Mouse (Mus musculus): ENCODE results near the gene Ldb2. TPM values are rescaled to one million over a fixed set of nuclear protein-coding genes. Genes with fewer than 3 reads are reported as not detected.

Gene Ldb2
- polyA plus RNA-seq, 1 experiment from 2014 or later: 67.6 TPM

DNA sequence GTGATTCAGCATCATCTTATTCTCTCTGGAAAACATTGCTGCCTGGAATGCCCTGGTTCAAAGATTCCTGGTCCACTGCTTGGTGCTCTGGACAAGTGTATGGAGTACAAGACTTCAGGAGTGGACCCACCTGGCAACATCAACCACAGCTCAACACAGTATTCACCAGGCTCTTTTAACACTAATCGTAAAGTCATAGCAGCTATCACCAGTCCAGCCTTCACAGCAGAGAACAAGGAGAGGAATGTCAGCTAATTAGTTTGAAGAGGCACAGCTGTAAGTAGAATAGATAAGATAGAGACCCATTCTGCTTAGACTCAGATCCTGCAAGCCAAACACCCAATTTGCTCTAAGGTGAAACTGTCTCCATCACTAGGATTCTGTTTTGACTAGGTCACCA lies 198.1 kb downstream of the Ldb2 start:
- 66% methylated on average over 1 of the region's 1 CpGs for WGBS
- Histone ChIP-seq H3K27ac (ENCODE audit: low read depth, low read length) (no peak overlapping the region), H3K4me2 (ENCODE audit: low read depth, low read length) (no peak overlapping the region)

DNA sequence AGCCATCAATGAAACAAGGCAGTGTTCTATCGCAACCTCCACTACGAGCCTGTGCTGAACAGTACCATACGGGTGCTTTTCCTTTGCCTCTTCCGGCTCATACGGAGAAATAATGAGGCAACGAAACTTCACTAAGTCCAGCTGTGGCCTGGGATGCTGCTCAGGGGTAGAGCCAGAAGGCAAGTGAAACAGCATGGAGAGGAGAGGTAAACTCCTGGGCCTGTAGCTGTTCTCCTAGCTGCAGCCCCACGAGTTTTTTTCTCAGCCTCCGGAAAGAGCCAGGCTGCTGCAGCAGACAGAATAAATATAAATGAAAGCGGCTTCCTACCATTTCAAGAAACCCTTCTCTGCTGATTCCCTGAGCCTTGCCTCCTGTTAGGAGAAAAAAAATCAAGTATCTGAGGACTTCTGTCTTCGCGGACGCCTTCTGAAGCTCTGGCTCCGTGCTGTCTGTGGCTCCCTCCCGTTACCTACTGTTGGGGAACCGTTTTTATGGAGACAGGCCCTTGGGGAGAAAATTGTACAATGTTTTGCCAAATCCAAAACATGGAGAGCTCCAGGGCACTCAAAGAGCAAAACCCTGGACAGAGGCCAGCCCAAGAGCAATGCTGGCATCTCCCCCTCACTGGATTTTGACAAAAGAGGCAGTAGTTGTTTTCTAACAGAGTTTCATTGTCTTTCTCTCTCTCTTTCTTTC lies 205.8 kb downstream of the Ldb2 start:
- Histone ChIP-seq H3K36me3 (ENCODE audit: control insufficient read depth, insufficient read depth, low read length) (no peaks in the 10 kb centered on the region), H3K4me1 (ENCODE audit: control insufficient read depth, insufficient read depth, low read length) (0 out of 2 replicates have a peak, but pooled peaks cover 3% of the 10 kb centered on the region), H3K27ac (ENCODE audit: low read depth, low read length) (peak overlapping the region; percentile 53; the same call in 1 of the 2 replicates), H3K9me3 (ENCODE audit: control insufficient read depth, low read length) (no peaks in the 10 kb centered on the region), H3K27me3 (ENCODE audit: control insufficient read depth, insufficient read depth, low read length) (no peaks in the 10 kb centered on the region), H3K9ac (replicated peaks; ENCODE audit: low read depth, low read length) (no peak overlapping the region), H3K4me2 (ENCODE audit: low read depth, low read length) (no peak overlapping the region), H3K4me3 (ENCODE audit: low read depth, low read length) (no peak overlapping the region)
- no peak; the same call in 1 of the 2 replicates for ATAC-seq (ENCODE audit: low read depth)
- WGBS: 71% methylated on average over 15 of the region's 15 CpGs

More for the DNA sequence above, 198.1 kb downstream of the Ldb2 start:
- H3K4me1 ChIP-seq (ENCODE audit: control insufficient read depth, insufficient read depth, low read length): no peaks in the 10 kb centered on the region
- ATAC-seq (ENCODE audit: low read depth): no peak
- no peaks in the 10 kb centered on the region for H3K36me3 ChIP-seq (ENCODE audit: control insufficient read depth, insufficient read depth, low read length)
- H3K27me3 ChIP-seq (ENCODE audit: control insufficient read depth, insufficient read depth, low read length): no peaks in the 10 kb centered on the region
- no peak overlapping the region for H3K9ac ChIP-seq (replicated peaks; ENCODE audit: low read depth, low read length)
- H3K4me3 ChIP-seq (ENCODE audit: low read depth, low read length): no peak overlapping the region
- no peaks in the 10 kb centered on the region for H3K9me3 ChIP-seq (ENCODE audit: control insufficient read depth, low read length)

DNA sequence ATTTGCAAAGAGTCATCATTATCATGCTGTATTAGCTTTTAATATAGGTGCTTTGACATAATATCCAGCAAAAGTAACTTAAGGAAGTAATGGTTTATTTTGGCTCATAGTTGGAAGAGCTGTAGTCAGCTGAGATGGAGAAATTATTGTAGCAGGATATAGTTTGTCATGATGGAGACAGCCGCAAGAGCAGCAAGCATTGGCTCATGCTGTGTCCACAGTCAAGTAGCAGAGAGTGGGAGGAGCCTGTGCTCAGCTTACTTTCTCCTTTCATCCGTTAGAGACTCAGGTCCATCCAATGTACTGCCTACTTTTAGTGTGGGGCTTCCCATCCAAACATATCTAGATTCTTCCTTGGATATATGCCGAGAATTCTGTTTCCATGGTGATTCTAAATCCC lies 208.7 kb downstream of the Ldb2 start:
- no peak overlapping the region for H3K4me2 ChIP-seq (ENCODE audit: low read depth, low read length)
- no peak overlapping the region for H3K9ac ChIP-seq (replicated peaks; ENCODE audit: low read depth, low read length)
- 84% methylated on average over 3 of the region's 3 CpGs for WGBS
- H3K36me3 ChIP-seq (ENCODE audit: control insufficient read depth, insufficient read depth, low read length): no peaks in the 10 kb centered on the region
- H3K4me3 ChIP-seq (ENCODE audit: low read depth, low read length): no peak overlapping the region
- no peaks in the 10 kb centered on the region for H3K27me3 ChIP-seq (ENCODE audit: control insufficient read depth, insufficient read depth, low read length)
- no peaks in the 10 kb centered on the region for H3K9me3 ChIP-seq (ENCODE audit: control insufficient read depth, low read length)
- H3K4me1 ChIP-seq (ENCODE audit: control insufficient read depth, insufficient read depth, low read length): 0 out of 2 replicates have a peak, but pooled peaks cover 3% of the 10 kb centered on the region
- H3K27ac ChIP-seq (ENCODE audit: low read depth, low read length): no peak overlapping the region
- ATAC-seq (ENCODE audit: low read depth): no peak

DNA sequence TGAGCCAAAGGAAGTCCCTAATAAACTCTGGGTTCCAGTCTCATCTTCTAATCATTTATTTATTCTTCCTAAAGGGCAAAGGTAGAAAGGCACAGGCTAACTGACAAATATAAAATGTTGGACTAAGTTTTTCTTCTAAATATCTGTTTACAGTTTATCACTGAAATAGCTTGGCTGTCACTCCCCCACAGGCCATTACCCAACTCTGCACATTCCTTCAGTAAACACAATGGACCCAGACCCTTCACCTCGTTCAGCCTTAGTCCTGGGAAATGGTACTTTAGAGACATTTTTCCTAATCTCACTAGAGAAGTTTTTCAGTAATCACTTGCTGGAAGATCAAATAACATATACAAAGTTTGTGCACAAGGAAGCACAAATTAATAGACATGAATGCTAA lies 210.2 kb downstream of the Ldb2 start:
- Histone ChIP-seq H3K9ac (replicated peaks; ENCODE audit: low read depth, low read length) (no peak overlapping the region), H3K27me3 (ENCODE audit: control insufficient read depth, insufficient read depth, low read length) (no peaks in the 10 kb centered on the region), H3K27ac (ENCODE audit: low read depth, low read length) (no peak overlapping the region), H3K4me2 (ENCODE audit: low read depth, low read length) (no peak overlapping the region), H3K9me3 (ENCODE audit: control insufficient read depth, low read length) (no peaks in the 10 kb centered on the region), H3K4me3 (ENCODE audit: low read depth, low read length) (no peak overlapping the region), H3K36me3 (ENCODE audit: control insufficient read depth, insufficient read depth, low read length) (no peaks in the 10 kb centered on the region), H3K4me1 (ENCODE audit: control insufficient read depth, insufficient read depth, low read length) (0 out of 2 replicates have a peak, but pooled peaks cover 3% of the 10 kb centered on the region)
- WGBS: 31% methylated on average over 1 of the region's 1 CpGs
- no peak for ATAC-seq (ENCODE audit: low read depth)

DNA sequence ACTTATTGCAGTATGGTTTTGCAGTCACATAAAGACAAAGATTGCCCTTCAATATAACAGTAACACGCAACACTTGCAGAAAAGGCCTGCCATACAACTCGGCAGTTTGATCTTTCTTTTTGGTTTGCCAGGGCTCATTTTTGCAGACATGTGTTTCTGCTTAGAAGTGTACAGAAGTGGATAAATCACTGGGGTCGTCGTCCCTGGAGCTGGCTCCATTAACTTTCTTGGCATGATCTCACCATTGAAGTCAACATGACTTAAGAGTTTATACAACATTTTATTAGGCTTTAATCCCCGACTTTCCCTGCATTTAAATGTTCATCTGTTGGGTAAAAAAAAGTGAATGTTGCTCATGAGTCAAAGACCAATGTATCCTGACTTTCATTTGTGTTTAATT lies 212.9 kb downstream of the Ldb2 start:
- Histone ChIP-seq H3K36me3 (ENCODE audit: control insufficient read depth, insufficient read depth, low read length) (no peaks in the 10 kb centered on the region), H3K27ac (ENCODE audit: low read depth, low read length) (no peak overlapping the region), H3K9me3 (ENCODE audit: control insufficient read depth, low read length) (no peaks in the 10 kb centered on the region), H3K4me3 (ENCODE audit: low read depth, low read length) (no peak overlapping the region), H3K4me1 (ENCODE audit: control insufficient read depth, insufficient read depth, low read length) (no peaks in the 10 kb centered on the region), H3K9ac (replicated peaks; ENCODE audit: low read depth, low read length) (no peak overlapping the region), H3K4me2 (ENCODE audit: low read depth, low read length) (no peak overlapping the region), H3K27me3 (ENCODE audit: control insufficient read depth, insufficient read depth, low read length) (no peaks in the 10 kb centered on the region)
- WGBS: 65% methylated on average over 5 of the region's 5 CpGs
- ATAC-seq (ENCODE audit: low read depth): no peak

DNA sequence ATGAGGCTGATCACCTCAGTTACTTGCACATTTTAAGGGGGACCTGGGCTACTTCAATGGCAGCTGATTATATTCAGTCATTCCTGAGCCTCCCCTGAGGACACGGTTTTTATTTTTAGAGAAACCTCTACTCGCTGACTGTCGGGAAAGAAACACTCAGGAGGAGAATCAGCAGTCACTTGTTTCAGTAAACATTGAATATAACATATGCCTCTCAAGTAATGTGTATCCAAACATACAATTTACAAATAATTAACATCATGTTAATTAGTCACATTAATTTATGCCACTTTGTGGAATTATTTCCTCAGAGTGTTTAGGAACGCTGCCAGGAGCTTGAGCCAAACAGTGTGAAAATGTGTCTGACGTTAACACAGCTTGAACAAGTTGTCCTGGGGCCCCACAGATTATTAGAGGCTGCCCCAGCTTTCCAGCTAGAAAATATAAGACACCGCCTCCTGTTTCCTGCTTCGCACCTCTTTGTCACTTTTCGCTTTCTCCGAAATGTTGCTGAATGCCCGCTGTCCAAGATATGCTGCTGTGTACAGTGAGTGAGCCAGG lies 219.5 kb downstream of the Ldb2 start:
- no peaks in the 10 kb centered on the region; the same call in 1 of the 2 replicates for H3K4me1 ChIP-seq (ENCODE audit: control insufficient read depth, insufficient read depth, low read length)
- no peak for ATAC-seq (ENCODE audit: low read depth)
- no peaks in the 10 kb centered on the region for H3K27me3 ChIP-seq (ENCODE audit: control insufficient read depth, insufficient read depth, low read length)
- 70% methylated on average over 10 of the region's 10 CpGs for WGBS
- H3K9me3 ChIP-seq (ENCODE audit: control insufficient read depth, low read length): no peaks in the 10 kb centered on the region
- no peak overlapping the region for H3K4me2 ChIP-seq (ENCODE audit: low read depth, low read length)
- H3K4me3 ChIP-seq (ENCODE audit: low read depth, low read length): no peak overlapping the region
- H3K9ac ChIP-seq (replicated peaks; ENCODE audit: low read depth, low read length): no peak overlapping the region
- H3K27ac ChIP-seq (ENCODE audit: low read depth, low read length): no peak overlapping the region
- no peaks in the 10 kb centered on the region for H3K36me3 ChIP-seq (ENCODE audit: control insufficient read depth, insufficient read depth, low read length)

DNA sequence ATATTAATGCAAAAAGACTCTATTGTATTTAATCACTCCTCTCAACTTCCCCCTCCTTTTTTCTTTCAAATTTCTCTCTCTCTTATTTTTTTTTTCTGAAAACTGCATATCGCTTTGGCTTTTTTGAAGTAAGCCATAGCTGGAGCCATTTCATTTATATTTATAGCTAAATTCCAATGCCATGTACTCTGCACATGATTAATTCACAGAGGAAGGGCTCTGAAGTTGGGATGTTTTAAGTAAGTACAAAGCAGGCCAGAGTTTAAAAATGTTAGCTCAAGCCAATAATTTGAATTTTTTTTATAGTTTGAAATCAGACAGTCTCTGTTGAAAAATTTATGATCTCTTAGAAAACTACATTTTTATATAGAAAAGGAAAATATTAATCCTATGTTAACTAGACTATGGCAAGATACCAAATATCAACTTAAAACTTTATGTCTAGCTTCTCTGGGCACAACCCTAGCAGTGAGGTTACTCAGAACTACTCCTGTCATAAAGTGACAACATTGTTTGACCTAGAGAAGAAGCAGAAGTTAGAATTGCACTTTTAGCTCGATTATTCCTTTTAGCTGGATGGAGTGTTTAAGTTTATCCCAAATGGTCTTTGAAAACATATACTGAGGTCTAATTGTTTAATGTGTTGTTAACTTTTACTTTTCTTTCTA lies 222.7 kb downstream of the Ldb2 start:
- no peak overlapping the region for H3K9ac ChIP-seq (replicated peaks; ENCODE audit: low read depth, low read length)
- ATAC-seq (ENCODE audit: low read depth): no peak
- H3K27ac ChIP-seq (ENCODE audit: low read depth, low read length): no peak overlapping the region
- H3K4me3 ChIP-seq (ENCODE audit: low read depth, low read length): no peak overlapping the region
- no peaks in the 10 kb centered on the region for H3K9me3 ChIP-seq (ENCODE audit: control insufficient read depth, low read length)
- H3K36me3 ChIP-seq (ENCODE audit: control insufficient read depth, insufficient read depth, low read length): no peaks in the 10 kb centered on the region
- H3K4me2 ChIP-seq (ENCODE audit: low read depth, low read length): no peak overlapping the region
- 82% methylated on average over 2 of the region's 2 CpGs for WGBS
- H3K27me3 ChIP-seq (ENCODE audit: control insufficient read depth, insufficient read depth, low read length): no peaks in the 10 kb centered on the region
- H3K4me1 ChIP-seq (ENCODE audit: control insufficient read depth, insufficient read depth, low read length): no peaks in the 10 kb centered on the region; the same call in 1 of the 2 replicates

DNA sequence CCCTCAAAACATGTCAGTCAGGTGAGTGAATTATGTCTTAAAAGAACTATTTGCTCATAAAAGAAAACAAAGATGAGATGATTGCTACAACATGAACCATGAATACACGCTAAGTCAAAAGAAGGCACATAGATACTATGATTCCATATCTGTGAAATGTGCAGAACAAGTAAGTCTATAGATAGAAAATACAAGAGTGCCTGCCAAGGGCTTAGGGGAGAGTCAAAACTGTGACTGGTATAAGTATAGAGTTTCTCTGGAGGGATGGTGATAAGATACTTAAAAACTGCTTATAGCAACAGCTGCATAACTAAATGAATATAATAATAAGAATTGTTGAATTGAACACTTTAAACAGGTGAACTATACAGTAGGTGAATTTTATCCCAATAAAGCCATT lies 224.8 kb downstream of the Ldb2 start:
- Histone ChIP-seq H3K4me3 (ENCODE audit: low read depth, low read length) (no peak overlapping the region), H3K4me1 (ENCODE audit: control insufficient read depth, insufficient read depth, low read length) (no peaks in the 10 kb centered on the region)
- 96% methylated on average over 1 of the region's 1 CpGs for WGBS

DNA sequence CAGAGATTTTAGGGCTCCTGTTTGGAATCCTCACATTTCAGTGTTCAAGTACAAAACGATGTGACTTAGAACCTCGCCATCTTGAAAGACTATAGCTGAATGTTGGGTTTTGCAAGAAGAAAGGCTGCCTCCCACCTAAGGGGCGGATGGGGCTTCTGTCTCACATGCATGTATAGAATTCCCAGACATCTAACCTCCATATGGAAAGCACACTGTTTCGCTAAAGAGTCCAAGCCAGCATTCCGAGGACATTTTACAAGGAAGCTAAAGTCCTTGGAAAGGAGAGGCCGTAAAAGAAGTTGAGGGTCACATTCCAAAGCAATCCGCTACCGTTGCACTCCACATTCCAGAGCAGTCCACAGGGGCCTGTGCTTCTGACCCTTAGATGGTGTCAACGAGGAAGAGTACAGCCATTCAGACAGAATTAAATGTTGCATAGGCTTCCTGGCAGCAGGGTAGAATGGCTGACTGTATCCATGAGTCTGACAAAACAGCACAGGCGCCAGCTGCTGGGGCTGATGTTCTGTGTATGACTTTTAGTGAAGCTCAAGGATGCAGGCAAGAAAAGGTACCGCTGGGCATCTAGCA lies 245.6 kb downstream of the Ldb2 start:
- Histone ChIP-seq H3K27ac (ENCODE audit: low read depth, low read length) (no peak overlapping the region), H3K4me2 (ENCODE audit: low read depth, low read length) (no peak overlapping the region), H3K27me3 (ENCODE audit: control insufficient read depth, insufficient read depth, low read length) (no peaks in the 10 kb centered on the region), H3K4me1 (ENCODE audit: control insufficient read depth, insufficient read depth, low read length) (no peaks in the 10 kb centered on the region), H3K9ac (replicated peaks; ENCODE audit: low read depth, low read length) (no peak overlapping the region), H3K36me3 (ENCODE audit: control insufficient read depth, insufficient read depth, low read length) (no peaks in the 10 kb centered on the region), H3K9me3 (ENCODE audit: control insufficient read depth, low read length) (no peaks in the 10 kb centered on the region), H3K4me3 (ENCODE audit: low read depth, low read length) (no peak overlapping the region)
- ATAC-seq (ENCODE audit: low read depth): no peak
- 80% methylated on average over 11 of the region's 11 CpGs for WGBS

More for the DNA sequence above, 224.8 kb downstream of the Ldb2 start:
- Histone ChIP-seq H3K36me3 (ENCODE audit: control insufficient read depth, insufficient read depth, low read length) (no peaks in the 10 kb centered on the region), H3K9ac (replicated peaks; ENCODE audit: low read depth, low read length) (no peak overlapping the region), H3K4me2 (ENCODE audit: low read depth, low read length) (no peak overlapping the region), H3K27ac (ENCODE audit: low read depth, low read length) (no peak overlapping the region), H3K27me3 (ENCODE audit: control insufficient read depth, insufficient read depth, low read length) (no peaks in the 10 kb centered on the region), H3K9me3 (ENCODE audit: control insufficient read depth, low read length) (no peaks in the 10 kb centered on the region)
- no peak for ATAC-seq (ENCODE audit: low read depth)

All from neural tube, embryonic 14.5 days (tissue).